Mouse (Mus musculus) MEL (cell line): ENCODE measurements around the gene Kctd7.

Experiments used
- CTCF ChIP-seq, 3 experiments: IDR thresholded peaks in 2 of 3; conservative IDR thresholded peaks in 1 of 3; 2 replicates each; pipeline ENCODE4 v1.5.1; 2011 to 2012; ENCODE audit warnings: low read length in 3 of 3, low read depth in 2 of 3, mild to moderate bottlenecking in 2 of 3, improper control_type of control experiment in 1 of 3, inconsistent platforms in 1 of 3, mixed read lengths in 1 of 3, moderate library complexity in 1 of 3; ENCODE audit not compliant: control insufficient read depth in 1 of 3, insufficient read depth in 1 of 3, poor library complexity in 1 of 3, severe bottlenecking in 1 of 3
- E2F4 ChIP-seq: IDR thresholded peaks from 2 replicates; pipeline ENCODE4 v1.6.1; 2011; ENCODE audit warnings: low read depth, low read length, improper control_type of control experiment, borderline replicate concordance
- EP300 ChIP-seq, 2 experiments: IDR thresholded peaks; 2 replicates each; pipeline ENCODE4 v1.6.1; 2011; ENCODE audit warnings: improper control_type of control experiment in 2 of 2, low read length in 2 of 2, low read depth in 1 of 2, mild to moderate bottlenecking in 1 of 2
- ETS1 ChIP-seq: IDR thresholded peaks from 2 replicates; pipeline ENCODE4 v1.6.1; 2012; ENCODE audit warnings: low read depth, mild to moderate bottlenecking, inconsistent platforms, low read length, improper control_type of control experiment, moderate library complexity
- GATA1 ChIP-seq: IDR thresholded peaks from 2 replicates; pipeline ENCODE4 v1.6.1; 2011; ENCODE audit warnings: low read depth, low read length, improper control_type of control experiment
- MAZ ChIP-seq: IDR thresholded peaks from 2 replicates; pipeline ENCODE4 v1.6.1; 2012; ENCODE audit warnings: low read depth, mild to moderate bottlenecking, inconsistent platforms, low read length, improper control_type of control experiment
- POLR2A ChIP-seq, 2 experiments: IDR thresholded peaks; 2 replicates each; pipeline ENCODE4 v1.6.1; 2011 to 2012; ENCODE audit warnings: low read length in 2 of 2, mild to moderate bottlenecking in 2 of 2, control low read depth in 1 of 2, improper control_type of control experiment in 1 of 2, low read depth in 1 of 2, moderate library complexity in 1 of 2; ENCODE audit not compliant: control insufficient read depth in 1 of 2, insufficient read depth in 1 of 2, poor library complexity in 1 of 2
- SMC3 ChIP-seq: IDR thresholded peaks from 2 replicates; pipeline ENCODE4 v1.6.1; 2011; ENCODE audit warnings: low read depth, low read length, improper control_type of control experiment
- TAL1 ChIP-seq: IDR thresholded peaks from 2 replicates; pipeline ENCODE4 v1.6.1; 2012; ENCODE audit warnings: mild to moderate bottlenecking, inconsistent platforms, low read length, moderate library complexity, mixed read lengths
- UBTF ChIP-seq: IDR thresholded peaks from 2 replicates; pipeline ENCODE4 v1.6.1; 2012; ENCODE audit warnings: low read depth, mild to moderate bottlenecking, inconsistent platforms, low read length, improper control_type of control experiment, moderate library complexity, borderline replicate concordance; ENCODE audit not compliant: insufficient read depth

- TF ChIP-seq CTCF (IDR thresholded peaks at IDR 0.05 in 2 of 3, conservative IDR thresholded peaks at IDR 0.05 in 1 of 3; ENCODE audit: control insufficient read depth in 1 of 3, insufficient read depth in 1 of 3, low read depth in 2 of 3, low read length in 3 of 3, poor library complexity in 1 of 3, severe bottlenecking in 1 of 3) (no peak), SMC3 (no peak), POLR2A (IDR thresholded peaks at IDR 0.05; ENCODE audit: control insufficient read depth in 1 of 2, insufficient read depth in 1 of 2, low read depth in 1 of 2, low read length in 2 of 2, poor library complexity in 1 of 2) (no peak), ETS1 (no peak), MAZ (no peak), UBTF (no peak), EP300 (IDR thresholded peaks at IDR 0.05; ENCODE audit: low read depth in 1 of 2, low read length in 2 of 2) (no peak), E2F4 (no peak), GATA1 (no peak), TAL1 (no peak)
Observed at GRCm38 (mm10) chr5:130136597-130136996, 8.1 kb upstream of the Kctd7 start.
